Mouse (Mus musculus) splenic B cell, adult 2 months (primary cell): ENCODE results near the gene Tmem217.

Source experiments
- DNase-seq: peaks from one replicate; pipeline ENCODE4 v3.0.0-alpha.2; 2011; ENCODE audit warnings: low read depth, low spot score
- H3K27me3 ChIP-seq: 2 replicates; pipeline ENCODE4 v1.6.1; 2012; ENCODE audit warnings: mild to moderate bottlenecking, low read length, moderate library complexity, mixed read lengths; ENCODE audit not compliant: control insufficient read depth, poor library complexity, insufficient read depth, severe bottlenecking
- H3K36me3 ChIP-seq: 2 replicates; pipeline ENCODE4 v1.6.1; 2012; ENCODE audit warnings: mild to moderate bottlenecking, low read length, moderate library complexity, mixed read lengths; ENCODE audit not compliant: control insufficient read depth, poor library complexity, insufficient read depth, severe bottlenecking

Gene Tmem217

GRCm38 (mm10) chr17:29552162-29552732 lies at the start of gene Tmem217:
Gene Tmem217, minus strand, starts transcription at chr17:29552385.
- DNase-seq, result no peak
- no peaks in the 10 kb centered on the region for H3K27me3 ChIP-seq
- H3K36me3 ChIP-seq, result no peaks in the 10 kb centered on the region

- H3K36me3 ChIP-seq, result peaks cover 4% of the 10 kb centered on the region
- H3K27me3 ChIP-seq, result no peaks in the 10 kb centered on the region
- DNase-seq, result no peak
These were observed 49.2 kb upstream of the Tmem217 start for GRCm38 (mm10) chr17:29601391-29601790.

GRCm38 (mm10) chr17:29599537-29599936 lies 47.4 kb upstream of the Tmem217 start:
- Histone ChIP-seq H3K36me3 (peaks cover 3% of the 10 kb centered on the region; the same call in 1 of the 2 replicates), H3K27me3 (no peaks in the 10 kb centered on the region)
- no peak for DNase-seq

- Histone ChIP-seq H3K27me3 (no peaks in the 10 kb centered on the region), H3K36me3 (peaks cover 3% of the 10 kb centered on the region; the same call in 1 of the 2 replicates)
- no peak for DNase-seq
These were observed 46.9 kb upstream of the Tmem217 start for GRCm38 (mm10) chr17:29599051-29599450.

- Histone ChIP-seq H3K36me3 (peaks cover 3% of the 10 kb centered on the region; the same call in 1 of the 2 replicates), H3K27me3 (no peaks in the 10 kb centered on the region)
- DNase-seq, result no peak
These were observed 44.6 kb upstream of the Tmem217 start for GRCm38 (mm10) chr17:29596771-29597132.

- DNase-seq, result no peak
- Histone ChIP-seq H3K36me3 (peaks cover 3% of the 10 kb centered on the region; the same call in 1 of the 2 replicates), H3K27me3 (no peaks in the 10 kb centered on the region)
These were observed 43.9 kb upstream of the Tmem217 start for GRCm38 (mm10) chr17:29595891-29596770.

- Histone ChIP-seq H3K36me3 (no peaks in the 10 kb centered on the region), H3K27me3 (no peaks in the 10 kb centered on the region)
- DNase-seq, result no peak
These were observed 37.2 kb upstream of the Tmem217 start for GRCm38 (mm10) chr17:29589221-29589898.

- no peaks in the 10 kb centered on the region for H3K36me3 ChIP-seq
- no peak for DNase-seq
These were observed 34.7 kb upstream of the Tmem217 start for GRCm38 (mm10) chr17:29586921-29587320.

GRCm38 (mm10) chr17:29585446-29585845 lies 33.3 kb upstream of the Tmem217 start:
- Histone ChIP-seq H3K27me3 (no peaks in the 10 kb centered on the region), H3K36me3 (peaks cover 6% of the 10 kb centered on the region; the same call in 1 of the 2 replicates)
- no peak for DNase-seq

More at GRCm38 (mm10) chr17:29586921-29587320, 34.7 kb upstream of the Tmem217 start:
- no peaks in the 10 kb centered on the region for H3K27me3 ChIP-seq

- peaks cover 6% of the 10 kb centered on the region; the same call in 1 of the 2 replicates for H3K36me3 ChIP-seq
- no peaks in the 10 kb centered on the region for H3K27me3 ChIP-seq
These were observed 32.6 kb upstream of the Tmem217 start for GRCm38 (mm10) chr17:29584737-29585136.

GRCm38 (mm10) chr17:29584306-29584705 lies 32.1 kb upstream of the Tmem217 start:
- no peaks in the 10 kb centered on the region for H3K27me3 ChIP-seq
- peaks cover 6% of the 10 kb centered on the region; the same call in 1 of the 2 replicates for H3K36me3 ChIP-seq
- DNase-seq, result no peak

More at GRCm38 (mm10) chr17:29584737-29585136, 32.6 kb upstream of the Tmem217 start:
- DNase-seq, result no peak

- Histone ChIP-seq H3K27me3 (no peaks in the 10 kb centered on the region), H3K36me3 (peaks cover 6% of the 10 kb centered on the region; the same call in 1 of the 2 replicates)
- no peak for DNase-seq
These were observed 31.4 kb upstream of the Tmem217 start for GRCm38 (mm10) chr17:29583569-29583968.

GRCm38 (mm10) chr17:29579579-29580126 lies 27.5 kb upstream of the Tmem217 start:
- DNase-seq, result no peak
- H3K36me3 ChIP-seq, result peaks cover 9% of the 10 kb centered on the region
- H3K27me3 ChIP-seq, result no peaks in the 10 kb centered on the region

GRCm38 (mm10) chr17:29569831-29570230 lies 17.6 kb upstream of the Tmem217 start:
- Histone ChIP-seq H3K27me3 (no peaks in the 10 kb centered on the region), H3K36me3 (peaks cover 8% of the 10 kb centered on the region)
- no peak for DNase-seq
